Mouse (Mus musculus) colon, adult 2 months (tissue): Measurements from ENCODE around the gene Gm43302. TPM values are rescaled to one million over a fixed set of nuclear protein-coding genes. Genes with fewer than 3 reads are reported as not detected.

ENCODE experiments used
- polyA plus RNA-seq: library from polyadenylated mRNA; depleted of rRNA; stranded (reverse); fragments of >200 nt; gene quantifications from 2 replicates; pipeline ENCODE4 v1.2.3, GENCODE M21; 2012; rRNA removed

Gene Gm43302
- 0.24 and 0.32 TPM in 2 replicates for polyA plus RNA-seq

DNA sequence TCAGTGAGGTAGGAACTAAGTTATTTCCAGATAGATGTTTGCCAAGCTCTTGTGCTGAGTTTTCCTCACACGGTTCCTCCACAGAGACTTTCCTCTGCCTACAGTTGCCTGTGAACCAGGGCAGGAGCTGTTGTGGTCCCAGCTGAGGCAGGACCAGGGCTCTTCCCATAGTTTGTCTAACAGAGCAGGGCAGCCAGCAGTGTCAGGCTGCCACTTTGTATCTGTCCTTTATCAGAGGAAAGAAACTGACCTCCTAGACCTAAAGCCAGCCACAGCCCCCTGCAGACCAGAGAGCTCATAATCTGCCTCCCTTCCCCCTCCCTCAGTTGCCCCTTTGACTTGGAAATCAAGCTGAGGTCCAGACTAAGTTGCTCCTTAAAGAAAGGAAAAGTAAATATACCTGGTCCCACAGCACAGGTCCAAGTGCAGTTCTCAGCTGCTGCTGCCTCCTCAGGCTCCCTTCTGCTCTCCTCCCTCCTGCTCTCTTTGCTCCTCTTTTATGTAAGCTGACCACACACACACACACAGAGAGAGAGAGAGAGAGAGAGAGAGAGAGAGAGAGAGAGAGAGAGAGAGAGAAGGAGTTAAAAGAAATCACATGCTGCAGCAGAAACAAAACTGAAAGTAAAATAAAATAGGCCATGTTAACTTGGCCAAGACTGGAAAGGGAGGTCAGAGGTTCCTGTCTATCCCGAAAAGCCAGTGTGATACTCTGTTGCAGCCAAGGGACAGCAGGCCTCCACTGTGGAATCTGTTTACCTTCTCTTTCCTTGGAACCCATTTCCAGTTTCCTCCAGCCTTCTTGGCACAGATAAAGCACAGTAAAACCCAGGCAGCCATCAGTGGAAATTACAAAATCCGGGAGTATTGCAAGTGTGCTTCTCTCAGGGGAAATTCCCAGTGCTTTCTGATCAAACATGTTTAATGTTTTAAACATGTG is at the start of gene Gm43302, which contains the start of gene Gbp6:
Gm43302 (minus strand) TSS at position 470 of the 940 bp plus-strand sequence.
Gbp6 (minus strand) TSS at position 473 of the 940 bp plus-strand sequence.

DNA sequence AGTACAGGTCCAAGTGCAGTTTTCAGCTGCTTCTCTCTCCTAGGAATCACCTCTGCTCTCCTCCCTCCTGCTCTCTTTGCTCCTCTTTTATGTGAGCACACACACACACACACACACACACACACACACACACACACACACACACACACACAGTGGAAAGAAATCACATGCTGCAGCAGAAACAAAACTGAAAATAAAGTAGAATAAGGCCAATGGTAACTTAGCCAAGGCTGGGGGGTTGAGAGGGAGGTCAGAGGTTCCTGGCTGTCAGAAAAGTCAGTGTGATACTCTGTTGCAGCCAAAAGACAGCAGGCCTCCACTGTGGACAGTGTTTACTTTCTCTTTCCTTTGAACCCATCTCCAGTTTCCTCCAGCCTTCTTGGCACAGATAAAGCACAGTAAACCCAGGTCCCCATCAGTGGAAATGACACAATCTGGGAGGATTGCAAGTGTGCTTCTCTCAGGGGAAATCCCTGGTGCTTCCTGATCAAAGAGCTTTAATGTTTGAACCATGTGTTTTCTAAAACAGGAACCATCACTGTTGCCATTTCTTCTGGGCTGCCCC is 53.9 kb downstream of the Gm43302 start, which contains the start of gene Gbp10:
Gbp10 (minus strand) TSS at position 51 of the 565 bp plus-strand sequence.

Other genes with a start within 250 kb of the Gm43302 start
- 1.1 TPM in 2 replicates for gene Gbp9, start 154.2 kb downstream of the Gm43302 start, polyA plus RNA-seq
- gene Gbp8, start 154.2 kb downstream of the Gm43302 start, polyA plus RNA-seq: 0.65 and 0.88 TPM in 2 replicates
- 2.5 and 3.1 TPM in 2 replicates for gene Gbp4, start 154.1 kb downstream of the Gm43302 start, polyA plus RNA-seq
- gene Gbp10, start 54.2 kb downstream of the Gm43302 start, polyA plus RNA-seq: 0.29 TPM in 1 of 2 replicates, not detected in the other
- 0.71 and 1.2 TPM in 2 replicates for gene Gbp6, start within 50 bp of the Gm43302 start, polyA plus RNA-seq
- 4.6 and 5.6 TPM in 2 replicates for gene Lrrc8b, start 122.1 kb upstream of the Gm43302 start, polyA plus RNA-seq
- gene Lrrc8c, start 225.7 kb upstream of the Gm43302 start, polyA plus RNA-seq: 7.9 and 9.7 TPM in 2 replicates